Mouse (Mus musculus) midbrain, postnatal 0 days (tissue): ENCODE measurements at regions not wholly inside any gene's neighbourhood (a gene's known extent, or its start where the extent isn't known, plus 50 kb on each side); places are given as distances from the start of the nearest gene placed in this dataset.

Experiments
- ATAC-seq: fragments of 200-750 bp; cut with Nextera tagmentation; 2 replicates; pipeline ENCODE4 v1.8.0; 2017; ENCODE audit warnings: moderate number of reproducible peaks, mild to moderate bottlenecking, moderate TSS enrichment, moderate library complexity; ENCODE audit not compliant: low FRiP score
- DNase-seq: peaks from one replicate; pipeline ENCODE4 v3.0.0-alpha.2; 2015; ENCODE audit warnings: low spot score
- H3K27ac ChIP-seq: fragments of 300-500 bp; sonication (generic); 2 replicates; pipeline ENCODE4 v1.5.1; 2014; ENCODE audit warnings: low read depth, mild to moderate bottlenecking, low read length, mixed read lengths
- H3K27me3 ChIP-seq: fragments of 300-500 bp; sonication (generic); 2 replicates; pipeline ENCODE4 v1.6.1; 2014; ENCODE audit warnings: low read length, control low read depth, mixed read lengths; ENCODE audit not compliant: insufficient read depth
- H3K36me3 ChIP-seq: fragments of 300-500 bp; sonication (generic); 2 replicates; pipeline ENCODE4 v1.6.1; 2014; ENCODE audit warnings: low read length, control low read depth, mixed read lengths; ENCODE audit not compliant: insufficient read depth
- H3K4me1 ChIP-seq: fragments of 300-500 bp; sonication (generic); 2 replicates; pipeline ENCODE4 v1.6.1; 2014; ENCODE audit warnings: mild to moderate bottlenecking, control low read depth, antibody characterized with exemption, low read length, mixed read lengths; ENCODE audit not compliant: insufficient read depth
- H3K4me2 ChIP-seq: fragments of 300-500 bp; sonication (generic); 2 replicates; pipeline ENCODE4 v1.6.1; 2014; ENCODE audit warnings: low read depth, mild to moderate bottlenecking, low read length, mixed read lengths; ENCODE audit not compliant: poor library complexity, severe bottlenecking
- H3K4me3 ChIP-seq: fragments of 300-500 bp; sonication (generic); 2 replicates; pipeline ENCODE4 v1.5.1; 2014; ENCODE audit warnings: low read depth, mild to moderate bottlenecking, low read length, moderate library complexity
- H3K9ac ChIP-seq: fragments of 300-500 bp; sonication (generic); replicated peaks from 2 replicates; pipeline ENCODE4 v1.6.1; 2014; ENCODE audit warnings: mild to moderate bottlenecking, low read length, moderate library complexity, mixed read lengths; ENCODE audit not compliant: poor library complexity, severe bottlenecking
- H3K9me3 ChIP-seq: fragments of 300-500 bp; sonication (generic); 2 replicates; pipeline ENCODE4 v1.6.1; 2016; ENCODE audit warnings: low read length, control low read depth
- CTCF ChIP-seq: IDR thresholded peaks from 2 replicates; pipeline ENCODE4 v1.5.1; 2016; ENCODE audit warnings: antibody characterized with exemption, mild to moderate bottlenecking
- WGBS: fragments of 180-500 bp; shearing (Covaris S2); extraction: QIAGEN DNeasy Blood & Tissue Kit; methylation state at CpG from one replicate; pipeline ENCODE4 v1.1.7; 2014; 5-methylcytosine and 5-hydroxymethylcytosine counted together

DNA sequence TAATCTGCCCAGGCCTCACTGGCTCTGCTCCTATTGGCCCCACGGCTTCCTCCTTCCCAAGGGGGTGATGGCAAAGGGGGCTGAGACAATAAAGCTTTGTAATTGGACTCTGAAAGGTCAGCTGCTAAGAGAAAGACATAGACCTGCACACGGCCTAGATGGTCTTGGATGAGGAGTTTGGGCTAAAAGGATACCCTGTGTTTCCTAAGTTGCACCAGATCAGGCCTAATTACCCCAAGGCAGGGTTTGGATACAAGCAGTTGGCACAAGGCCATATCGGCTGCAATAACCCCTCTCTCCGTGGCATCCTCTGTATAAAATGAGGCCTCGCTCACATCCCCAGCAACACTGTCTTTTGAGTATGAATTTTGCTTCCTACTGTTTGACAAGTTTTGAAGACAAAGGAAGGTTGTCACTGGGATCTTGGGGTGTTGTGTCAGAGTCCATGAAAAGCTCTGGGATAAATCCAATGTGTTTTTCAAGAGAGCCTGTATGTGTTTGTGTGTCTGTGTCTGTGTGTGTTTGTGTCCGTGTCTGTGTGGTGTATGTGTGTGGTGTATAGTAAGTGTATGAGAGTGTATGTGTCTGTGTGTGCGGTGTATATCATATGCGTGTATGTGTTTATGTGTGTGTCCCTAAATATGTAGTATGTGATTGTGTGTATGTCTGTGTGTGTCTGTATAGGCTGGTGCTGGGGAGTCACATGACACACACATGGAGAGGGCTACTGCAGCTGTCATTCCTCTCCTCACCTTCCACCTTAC is 242.5 kb downstream of the Ppp4r2 start:
- H3K4me1 ChIP-seq = no peaks in the 10 kb centered on the region
- H3K27ac ChIP-seq = no peak overlapping the region
- H3K27me3 ChIP-seq = no peaks in the 10 kb centered on the region
- ATAC-seq = no peak
- no peaks in the 10 kb centered on the region for H3K36me3 ChIP-seq
- no peak for TF ChIP-seq CTCF
- 64% methylated on average over 8 of the region's 8 CpGs for WGBS
- H3K9me3 ChIP-seq = no peaks in the 10 kb centered on the region
- no peak for DNase-seq
- H3K9ac ChIP-seq = no peak overlapping the region
- no peak overlapping the region for H3K4me3 ChIP-seq
- no peak overlapping the region for H3K4me2 ChIP-seq

DNA sequence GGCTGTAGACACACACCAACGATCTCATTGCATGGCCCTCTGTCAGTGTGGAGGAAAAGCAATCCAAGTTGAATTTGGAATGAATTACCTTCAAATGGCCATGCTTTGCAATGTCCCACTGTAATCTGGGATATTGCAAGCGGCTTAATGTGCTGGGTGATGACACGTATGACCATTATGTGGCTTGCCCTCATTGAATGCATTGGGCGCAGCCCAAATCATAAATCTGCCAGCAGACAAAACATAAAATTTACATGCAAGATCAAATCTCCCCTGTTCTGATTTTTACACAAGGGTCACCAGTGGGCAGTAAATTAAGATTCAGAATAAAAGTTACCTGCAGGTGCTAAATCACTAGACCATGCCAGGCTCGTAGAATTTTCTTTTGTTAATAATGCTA is 244.9 kb downstream of the Ppp4r2 start:
- Histone ChIP-seq H3K36me3 (no peaks in the 10 kb centered on the region), H3K4me2 (no peak overlapping the region), H3K4me1 (no peaks in the 10 kb centered on the region), H3K27me3 (no peaks in the 10 kb centered on the region), H3K9me3 (no peaks in the 10 kb centered on the region), H3K4me3 (no peak overlapping the region), H3K27ac (no peak overlapping the region), H3K9ac (no peak overlapping the region)
- DNase-seq = no peak
- WGBS = 79% methylated on average over 5 of the region's 5 CpGs
- no peak for ATAC-seq
- TF ChIP-seq CTCF = no peak

- DNase-seq = no peak
- TF ChIP-seq CTCF = no peak
- Histone ChIP-seq H3K27ac (no peak overlapping the region), H3K9me3 (no peaks in the 10 kb centered on the region), H3K27me3 (no peaks in the 10 kb centered on the region), H3K4me3 (no peak overlapping the region), H3K4me1 (no peaks in the 10 kb centered on the region), H3K36me3 (no peaks in the 10 kb centered on the region), H3K4me2 (no peak overlapping the region), H3K9ac (no peak overlapping the region)
- no peak for ATAC-seq
- WGBS = 70% methylated on average over 7 of the region's 7 CpGs
Measured at GRCm38 (mm10) chr6:101083676-101084075, 250.3 kb downstream of the Ppp4r2 start.

GRCm38 (mm10) chr6:101092179-101092578 is 258.8 kb downstream of the Ppp4r2 start:
- Histone ChIP-seq H3K4me2 (no peak overlapping the region), H3K27ac (no peak overlapping the region), H3K4me1 (no peaks in the 10 kb centered on the region), H3K9ac (no peak overlapping the region), H3K4me3 (no peak overlapping the region), H3K36me3 (no peaks in the 10 kb centered on the region), H3K27me3 (no peaks in the 10 kb centered on the region), H3K9me3 (no peaks in the 10 kb centered on the region)
- WGBS = 28% methylated on average over 10 of the region's 10 CpGs
- ATAC-seq (no peak), DNase-seq (no peak)
- TF ChIP-seq CTCF = no peak
